Mouse (Mus musculus): ENCODE data around the gene Dpp6. TPM values are rescaled to one million over a fixed set of nuclear protein-coding genes. Genes with fewer than 3 reads are reported as not detected.

Gene Dpp6
- total and polyA plus RNA-seq, 3 experiments, result not detected

DNA sequence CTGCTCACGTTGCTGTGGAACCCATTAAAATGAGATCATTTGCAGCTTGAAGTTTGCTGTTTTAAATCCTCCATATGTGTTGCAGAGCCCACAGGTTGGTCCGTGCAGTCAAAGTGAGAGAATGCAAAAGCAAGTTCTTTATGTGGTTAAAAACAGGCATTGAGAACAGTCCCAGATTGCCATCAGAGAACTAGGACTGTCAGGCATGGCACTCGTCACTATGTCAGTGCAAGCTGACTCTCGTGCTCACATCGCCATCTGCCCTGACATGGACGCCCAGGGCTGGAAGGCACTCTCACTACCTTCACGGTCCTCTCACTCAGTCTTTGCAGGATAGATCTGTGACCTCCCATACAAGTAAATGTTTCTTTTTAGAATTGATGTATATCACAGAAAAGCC lies 600.4 kb downstream of the Dpp6 start:
- H3K4me1 ChIP-seq (ENCODE audit: control insufficient read depth in 1 of 2, insufficient read depth in 2 of 2, low read length in 2 of 2), result no peaks in the 10 kb centered on the region

DNA sequence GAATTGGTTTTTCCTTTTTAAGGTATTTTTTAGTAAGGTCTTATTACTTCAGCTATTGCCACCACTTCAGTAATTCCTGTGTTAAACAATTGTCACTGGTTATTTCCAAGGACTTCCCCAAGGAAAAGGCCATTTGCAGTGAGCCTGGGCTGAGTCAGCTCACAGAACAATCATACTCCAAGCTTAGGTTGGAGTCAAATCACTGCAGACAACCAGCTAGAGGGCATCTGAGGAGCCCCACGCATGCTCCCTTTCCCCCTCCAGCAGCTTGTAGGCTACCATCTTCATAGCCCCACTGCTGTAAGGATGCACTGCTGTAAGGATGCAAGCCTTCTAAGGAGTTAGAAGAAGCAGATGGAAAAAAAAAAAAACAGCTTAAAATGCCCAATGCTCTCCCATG lies 601.9 kb downstream of the Dpp6 start:
- Histone ChIP-seq H3K9ac (ENCODE audit: control insufficient read depth, low read depth, low read length, poor library complexity, severe bottlenecking) (no peak overlapping the region), H3K36me3 (ENCODE audit: control insufficient read depth in 1 of 2, insufficient read depth in 2 of 2, low read length in 2 of 2) (no peaks in the 10 kb centered on the region), H3K27me3 (ENCODE audit: control insufficient read depth in 1 of 2, insufficient read depth in 2 of 2, low read length in 2 of 2) (no peaks in the 10 kb centered on the region), H3K27ac (ENCODE audit: control insufficient read depth, low read depth, low read length) (no peak overlapping the region), H3K4me1 (ENCODE audit: control insufficient read depth in 1 of 2, insufficient read depth in 2 of 2, low read length in 2 of 2) (no peaks in the 10 kb centered on the region), H3K4me3 (ENCODE audit: control insufficient read depth in 1 of 2, insufficient read depth in 1 of 2, low read depth in 2 of 2, low read length in 2 of 2) (no peak overlapping the region), H3K79me2 (ENCODE audit: control insufficient read depth, insufficient read depth, low read length, poor library complexity) (no peaks in the 10 kb centered on the region), H3K9me3 (replicated peaks; ENCODE audit: insufficient read depth, low read length) (no peaks in the 10 kb centered on the region)
- DNase-seq (ENCODE audit: low read depth, low spot score), result no peak
- TF ChIP-seq CHD2 (IDR thresholded peaks at IDR 0.05; ENCODE audit: low read length) (no peak), JUND (IDR thresholded peaks at IDR 0.05; ENCODE audit: low read depth, low read length) (no peak), POLR2AphosphoS5 (IDR thresholded peaks at IDR 0.05; ENCODE audit: borderline replicate concordance, low read depth, low read length) (no peak), E2F4 (IDR thresholded peaks at IDR 0.05; ENCODE audit: borderline replicate concordance, low read depth, low read length) (no peak), ETS1 (IDR thresholded peaks at IDR 0.05; ENCODE audit: low read depth, low read length) (no peak), KAT2A (conservative IDR thresholded peaks at IDR 0.05; ENCODE audit: low read depth, low read length) (no peak), CTCF (IDR thresholded peaks at IDR 0.05 in 2 of 3, conservative IDR thresholded peaks at IDR 0.05 in 1 of 3; ENCODE audit: control insufficient read depth in 1 of 3, insufficient read depth in 1 of 3, low read depth in 2 of 3, low read length in 3 of 3, poor library complexity in 1 of 3, severe bottlenecking in 1 of 3) (no peak), RAD21 (IDR thresholded peaks at IDR 0.05; ENCODE audit: low read depth, low read length) (no peak), MAZ (IDR thresholded peaks at IDR 0.05; ENCODE audit: low read depth, low read length) (no peak), MAX (IDR thresholded peaks at IDR 0.05; ENCODE audit: low read length) (no peak), GATA1 (IDR thresholded peaks at IDR 0.05; ENCODE audit: low read depth, low read length) (no peak), MYB (IDR thresholded peaks at IDR 0.05; ENCODE audit: low read depth, low read length) (no peak), TCF12 (IDR thresholded peaks at IDR 0.05; ENCODE audit: low read depth, low read length) (no peak), MYC (IDR thresholded peaks at IDR 0.05; ENCODE audit: low read depth, low read length) (no peak)

More for the DNA sequence above, 600.4 kb downstream of the Dpp6 start:
- Histone ChIP-seq H3K9ac (ENCODE audit: control insufficient read depth, low read depth, low read length, poor library complexity, severe bottlenecking) (no peak overlapping the region), H3K9me3 (replicated peaks; ENCODE audit: insufficient read depth, low read length) (no peaks in the 10 kb centered on the region), H3K4me3 (ENCODE audit: control insufficient read depth in 1 of 2, insufficient read depth in 1 of 2, low read depth in 2 of 2, low read length in 2 of 2) (no peak overlapping the region), H3K36me3 (ENCODE audit: control insufficient read depth in 1 of 2, insufficient read depth in 2 of 2, low read length in 2 of 2) (no peaks in the 10 kb centered on the region), H3K27me3 (ENCODE audit: control insufficient read depth in 1 of 2, insufficient read depth in 2 of 2, low read length in 2 of 2) (no peaks in the 10 kb centered on the region), H3K79me2 (ENCODE audit: control insufficient read depth, insufficient read depth, low read length, poor library complexity) (no peaks in the 10 kb centered on the region), H3K27ac (ENCODE audit: control insufficient read depth, low read depth, low read length) (no peak overlapping the region)
- TF ChIP-seq MEF2A (IDR thresholded peaks at IDR 0.05; ENCODE audit: extremely low read depth, insufficient replicate concordance, low read depth, low read length, poor library complexity, severe bottlenecking) (no peak), MAX (IDR thresholded peaks at IDR 0.05; ENCODE audit: low read length) (no peak), MYC (IDR thresholded peaks at IDR 0.05; ENCODE audit: low read depth, low read length) (no peak), ZC3H11A (IDR thresholded peaks at IDR 0.05; ENCODE audit: low read depth, low read length) (no peak), EP300 (IDR thresholded peaks at IDR 0.05; ENCODE audit: low read depth in 1 of 2, low read length in 2 of 2) (no peak), ZMIZ1 (IDR thresholded peaks at IDR 0.05; ENCODE audit: low read depth, low read length) (no peak)
- no peak for DNase-seq (ENCODE audit: low read depth, low spot score)

All from MEL (cell line).